Mouse (Mus musculus) embryonic facial prominence, embryonic 11.5 days (tissue): ENCODE measurements at regions not wholly inside any gene's neighbourhood (a gene's known extent, or its start where the extent isn't known, plus 50 kb on each side); places are given as distances from the start of the nearest gene placed in this dataset.
A peak's percentile ranks its signal among the peaks of the same experiment; 100 is the strongest.

Source experiments
- ATAC-seq: fragments of 200-750 bp; cut with Nextera tagmentation; replicated peaks from 2 replicates; pipeline ENCODE4 v1.8.0; 2017; ENCODE audit warnings: low read depth; ENCODE audit not compliant: insufficient number of reproducible peaks, low FRiP score, low TSS enrichment
- DNase-seq: peaks from one replicate; pipeline ENCODE4 v3.0.0-alpha.2; 2015; ENCODE audit warnings: low spot score
- H3K27ac ChIP-seq: fragments of 300-500 bp; sonication (generic); replicated peaks from 2 replicates; pipeline ENCODE4 v1.5.1; 2014; ENCODE audit warnings: mild to moderate bottlenecking, low read depth, low read length, control low read depth
- H3K27me3 ChIP-seq: fragments of 300-500 bp; sonication (generic); 2 replicates; pipeline ENCODE4 v1.6.1; 2014; ENCODE audit warnings: mild to moderate bottlenecking, low read length, moderate library complexity, mixed read lengths; ENCODE audit not compliant: control insufficient read depth, insufficient read depth
- H3K36me3 ChIP-seq: fragments of 300-500 bp; sonication (generic); replicated peaks from 2 replicates; pipeline ENCODE4 v1.6.1; 2014; ENCODE audit warnings: low read depth, mild to moderate bottlenecking, low read length, moderate library complexity, mixed read lengths; ENCODE audit not compliant: control insufficient read depth, insufficient read depth
- H3K4me1 ChIP-seq: fragments of 300-500 bp; sonication (generic); 2 replicates; pipeline ENCODE4 v1.6.1; 2014; ENCODE audit warnings: low read length, mixed read lengths; ENCODE audit not compliant: control insufficient read depth, insufficient read depth
- H3K4me2 ChIP-seq: fragments of 300-500 bp; sonication (generic); 2 replicates; pipeline ENCODE4 v1.6.1; 2014; ENCODE audit warnings: low read depth, mild to moderate bottlenecking, control low read depth, low read length, moderate library complexity
- H3K4me3 ChIP-seq: fragments of 300-500 bp; sonication (generic); 2 replicates; pipeline ENCODE4 v1.5.1; 2014; ENCODE audit warnings: low read depth, low read length, control low read depth
- H3K9ac ChIP-seq: fragments of 300-500 bp; sonication (generic); replicated peaks from 2 replicates; pipeline ENCODE4 v1.6.1; 2014; ENCODE audit warnings: mild to moderate bottlenecking, control low read depth, low read length
- H3K9me3 ChIP-seq: fragments of 300-500 bp; sonication (generic); replicated peaks from 2 replicates; pipeline ENCODE4 v1.6.1; 2016; ENCODE audit warnings: mild to moderate bottlenecking, low read length, inconsistent platforms, mixed read lengths; ENCODE audit not compliant: control insufficient read depth
- WGBS: fragments of 180-500 bp; shearing (Covaris S2); extraction: QIAGEN DNeasy Blood & Tissue Kit; methylation state at CpG from one replicate; pipeline ENCODE4 v1.1.7; 2014; 5-methylcytosine and 5-hydroxymethylcytosine counted together

DNA sequence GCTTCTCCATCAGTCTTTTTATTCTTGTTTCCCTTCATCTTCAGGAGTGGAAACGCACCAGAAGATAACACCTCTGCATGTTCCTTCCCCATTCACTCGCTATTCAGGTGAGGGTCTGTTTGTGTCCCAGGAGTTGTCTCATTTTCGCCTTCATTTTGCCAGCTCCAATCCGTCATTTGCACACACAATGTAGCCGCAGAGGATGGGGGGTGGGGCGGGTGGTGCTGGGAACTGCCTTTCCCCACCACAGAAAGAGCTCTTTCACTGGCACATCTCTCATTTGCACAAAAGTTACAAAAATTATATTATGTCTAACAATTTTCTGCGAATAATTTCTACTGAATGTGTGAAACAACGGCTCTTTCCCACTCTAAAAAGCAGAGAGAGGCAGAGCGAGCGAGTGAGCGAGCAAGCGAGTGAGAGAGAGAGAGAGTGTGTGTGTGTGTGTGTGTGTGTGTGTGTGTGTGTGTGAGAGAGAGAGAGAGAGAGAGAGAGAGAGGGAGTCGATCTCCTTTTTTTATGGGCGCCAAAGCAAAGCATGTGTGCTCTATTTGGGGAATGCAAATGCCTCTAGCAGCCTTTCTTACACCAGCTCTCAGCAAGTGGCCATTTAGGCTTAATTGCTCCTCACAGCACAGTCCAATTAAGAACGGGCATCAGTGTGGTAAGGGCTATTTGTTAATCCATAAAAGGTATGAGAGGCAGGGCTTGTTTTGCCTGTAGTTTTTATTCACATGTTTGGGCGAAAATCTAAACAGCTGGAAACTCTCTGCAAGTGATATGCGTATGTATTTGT, 225.2 kb upstream of the Kif2a start:
- DNase-seq (no peak), ATAC-seq (no peak; the same call in 1 of the 2 replicates)
- no peaks in the 10 kb centered on the region for H3K4me1 ChIP-seq
- no peak overlapping the region for H3K4me3 ChIP-seq
- no peaks in the 10 kb centered on the region for H3K9me3 ChIP-seq
- no peak overlapping the region for H3K27ac ChIP-seq
- H3K4me2 ChIP-seq = peak overlapping the region; percentile 39
- no peaks in the 10 kb centered on the region for H3K36me3 ChIP-seq
- 20% methylated on average over 17 of the region's 17 CpGs for WGBS
- no peaks in the 10 kb centered on the region; the same call in 1 of the 2 replicates for H3K27me3 ChIP-seq
- H3K9ac ChIP-seq = peak overlapping the region; percentile 18; the same call in 1 of the 2 replicates

DNA sequence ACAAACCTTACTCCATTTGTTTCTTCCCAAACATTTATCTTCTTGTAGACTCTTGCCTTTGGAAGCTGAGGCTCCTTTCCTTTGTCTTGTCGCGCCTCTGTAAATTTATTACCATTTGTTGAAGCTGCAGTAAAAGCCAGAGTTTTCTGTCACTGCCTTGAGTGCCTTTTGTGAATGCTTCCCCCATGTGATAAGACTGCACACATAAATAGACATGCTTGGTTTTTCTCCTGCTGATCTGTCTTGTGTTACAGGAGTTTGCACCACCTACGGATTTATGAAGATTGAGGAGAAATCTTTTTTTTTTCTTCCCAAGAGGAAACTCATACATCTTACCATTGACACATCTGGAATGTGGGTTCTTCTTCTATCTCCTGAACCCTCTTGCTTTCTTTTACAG, 222.2 kb upstream of the Kif2a start:
- no peaks in the 10 kb centered on the region for H3K36me3 ChIP-seq
- no peak for DNase-seq
- H3K9me3 ChIP-seq = no peaks in the 10 kb centered on the region
- H3K4me2 ChIP-seq = no peak overlapping the region
- no peaks in the 10 kb centered on the region; the same call in 1 of the 2 replicates for H3K27me3 ChIP-seq
- no peak for ATAC-seq
- no peak overlapping the region for H3K9ac ChIP-seq
- 82% methylated on average over 3 of the region's 3 CpGs for WGBS
- H3K27ac ChIP-seq = no peak overlapping the region
- no peak overlapping the region for H3K4me3 ChIP-seq
- H3K4me1 ChIP-seq = no peaks in the 10 kb centered on the region

DNA sequence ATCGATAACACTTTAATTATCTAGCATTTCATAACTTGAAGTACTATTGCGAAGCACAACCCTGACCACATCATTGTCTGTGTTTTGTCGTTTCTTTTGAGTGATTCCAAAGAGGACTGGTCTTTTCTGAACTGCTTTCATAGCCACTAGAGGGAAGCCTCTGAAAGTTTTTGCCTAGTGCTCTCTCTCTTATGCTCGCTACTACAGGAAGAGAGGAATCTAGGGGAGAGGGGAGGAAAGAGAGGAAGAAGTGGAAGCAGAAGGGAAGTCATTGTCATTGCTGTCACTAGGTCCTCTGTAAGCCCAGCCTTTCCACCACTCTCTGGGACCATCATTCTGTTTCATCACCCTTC, 217.1 kb upstream of the Kif2a start:
- H3K4me2 ChIP-seq = no peak overlapping the region
- H3K9ac ChIP-seq = no peak overlapping the region
- no peak overlapping the region for H3K4me3 ChIP-seq
- no peaks in the 10 kb centered on the region for H3K36me3 ChIP-seq
- H3K4me1 ChIP-seq = no peaks in the 10 kb centered on the region
- 62% methylated on average over 4 of the region's 4 CpGs for WGBS
- H3K27ac ChIP-seq = no peak overlapping the region
- H3K27me3 ChIP-seq = no peaks in the 10 kb centered on the region
- no peaks in the 10 kb centered on the region for H3K9me3 ChIP-seq
- peak; percentile 35 for DNase-seq
- ATAC-seq = no peak

DNA sequence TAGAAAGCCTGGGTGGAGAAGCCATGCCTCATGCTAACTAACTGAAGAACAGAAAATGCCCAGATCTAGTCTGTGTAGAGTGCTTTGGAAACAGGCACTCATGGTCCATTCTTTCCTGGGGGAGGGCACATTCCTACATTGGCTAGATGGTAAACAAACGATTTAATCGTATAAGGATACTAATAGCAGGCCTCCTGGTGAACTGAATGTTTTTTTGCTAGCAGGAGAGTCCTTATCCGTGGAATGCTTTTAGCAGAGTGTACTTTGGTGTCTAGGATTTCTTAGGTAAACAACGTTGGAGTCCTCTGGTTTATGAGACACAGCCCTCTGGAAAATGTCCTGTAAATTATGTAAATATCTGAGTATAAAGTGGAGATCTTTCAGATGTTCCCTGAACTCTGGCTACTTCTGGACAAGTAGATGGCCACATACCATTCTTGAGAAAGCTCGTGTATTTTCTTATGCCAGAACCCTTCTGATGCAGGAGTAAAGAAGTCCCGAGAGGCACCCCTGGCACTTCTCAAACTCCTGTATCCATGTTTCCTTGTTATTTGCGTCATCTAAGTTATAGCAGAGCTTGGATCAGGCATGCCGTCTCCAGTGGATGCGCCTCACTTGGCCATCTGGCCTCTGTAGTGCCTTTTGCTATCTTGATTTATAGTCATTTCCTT, 216.6 kb upstream of the Kif2a start:
- Histone ChIP-seq H3K9me3 (no peaks in the 10 kb centered on the region), H3K4me2 (no peak overlapping the region), H3K27ac (no peak overlapping the region), H3K36me3 (no peaks in the 10 kb centered on the region), H3K27me3 (no peaks in the 10 kb centered on the region), H3K4me3 (no peak overlapping the region), H3K4me1 (no peaks in the 10 kb centered on the region), H3K9ac (no peak overlapping the region)
- peak; percentile 26 for DNase-seq
- 65% methylated on average over 9 of the region's 9 CpGs for WGBS
- ATAC-seq = no peak

DNA sequence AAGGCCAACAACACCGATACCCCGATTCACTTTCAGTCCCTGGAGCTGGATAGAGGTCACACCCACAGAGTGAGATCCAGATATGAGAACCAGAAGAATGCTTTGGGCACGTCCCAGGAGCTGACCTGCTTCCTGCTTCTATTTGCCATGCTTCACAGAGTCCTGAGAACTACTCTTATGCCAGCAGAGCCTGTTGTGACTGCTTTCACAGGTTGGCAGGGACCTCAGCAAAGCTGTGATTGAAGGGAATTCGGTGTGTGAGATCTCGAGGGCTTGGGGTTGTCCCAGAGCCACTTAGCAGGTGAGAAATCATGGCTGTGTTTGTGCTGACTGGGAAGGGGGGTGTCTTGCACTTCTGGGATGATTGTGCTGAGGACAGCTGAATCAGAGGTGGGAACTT, 197.5 kb upstream of the Kif2a start:
- DNase-seq = no peak
- H3K9me3 ChIP-seq = no peaks in the 10 kb centered on the region
- no peak overlapping the region for H3K27ac ChIP-seq
- no peak overlapping the region for H3K4me3 ChIP-seq
- no peaks in the 10 kb centered on the region for H3K36me3 ChIP-seq
- no peak overlapping the region for H3K9ac ChIP-seq
- ATAC-seq = no peak
- H3K27me3 ChIP-seq = no peaks in the 10 kb centered on the region
- WGBS = 78% methylated on average over 5 of the region's 5 CpGs
- H3K4me1 ChIP-seq = no peaks in the 10 kb centered on the region
- H3K4me2 ChIP-seq = no peak overlapping the region

DNA sequence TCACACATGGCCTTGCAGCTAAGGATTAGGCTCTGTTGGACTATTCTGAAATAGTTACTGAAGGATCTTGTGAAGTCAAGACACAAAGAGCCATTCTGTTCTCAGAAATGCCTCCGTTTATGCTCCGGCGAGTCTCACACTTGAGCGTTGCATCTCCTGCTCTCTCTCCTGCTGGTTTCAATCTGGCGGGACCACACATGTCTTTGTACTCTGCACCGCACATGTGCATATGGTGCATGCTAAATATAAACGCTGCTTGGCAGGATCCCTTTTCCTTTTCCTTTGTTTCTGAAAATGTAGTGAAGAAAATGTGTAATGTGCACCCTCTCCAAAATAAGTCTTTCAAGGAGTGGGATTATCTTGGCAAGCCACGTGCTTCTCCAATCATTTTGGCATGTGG, 196.4 kb upstream of the Kif2a start:
- no peak overlapping the region for H3K27ac ChIP-seq
- H3K9ac ChIP-seq = no peak overlapping the region
- H3K9me3 ChIP-seq = no peaks in the 10 kb centered on the region
- H3K27me3 ChIP-seq = no peaks in the 10 kb centered on the region
- no peak for ATAC-seq
- no peaks in the 10 kb centered on the region for H3K36me3 ChIP-seq
- DNase-seq = peak; percentile 3
- H3K4me2 ChIP-seq = no peak overlapping the region
- H3K4me3 ChIP-seq = no peak overlapping the region
- 68% methylated on average over 8 of the region's 8 CpGs for whole genome bisulfite sequencing
- H3K4me1 ChIP-seq = no peaks in the 10 kb centered on the region

DNA sequence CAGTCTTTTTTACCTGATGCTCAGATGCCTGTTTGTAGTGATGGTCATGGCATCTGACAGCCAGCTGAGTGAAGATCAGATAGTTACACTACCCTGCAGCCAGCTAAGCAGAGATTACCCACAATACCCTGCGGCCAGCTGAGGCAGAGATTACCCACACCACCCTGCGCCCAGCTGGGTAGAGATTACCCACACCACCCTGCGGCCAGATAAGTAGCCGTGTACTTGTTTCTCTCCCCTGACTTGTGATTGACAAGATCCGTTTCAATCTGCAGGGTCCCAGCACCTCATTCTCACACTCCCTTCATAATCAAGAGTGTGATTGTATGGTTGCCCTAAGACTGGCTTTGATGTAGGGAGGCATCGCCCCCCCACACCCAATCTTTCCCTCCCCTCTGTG, 195.9 kb upstream of the Kif2a start:
- H3K9ac ChIP-seq = no peak overlapping the region
- no peaks in the 10 kb centered on the region for H3K36me3 ChIP-seq
- no peaks in the 10 kb centered on the region for H3K9me3 ChIP-seq
- no peaks in the 10 kb centered on the region for H3K27me3 ChIP-seq
- H3K4me2 ChIP-seq = no peak overlapping the region
- ATAC-seq (no peak), DNase-seq (no peak)
- H3K4me3 ChIP-seq = no peak overlapping the region
- no peaks in the 10 kb centered on the region for H3K4me1 ChIP-seq
- no peak overlapping the region for H3K27ac ChIP-seq
- 80% methylated on average over 6 of the region's 6 CpGs for WGBS

GRCm38 (mm10) chr13:107213281-107213680, 191.4 kb upstream of the Kif2a start:
- DNase-seq (no peak), ATAC-seq (no peak)
- no peak overlapping the region for H3K4me2 ChIP-seq
- no peak overlapping the region for H3K27ac ChIP-seq
- no peaks in the 10 kb centered on the region for H3K27me3 ChIP-seq
- no peak overlapping the region for H3K4me3 ChIP-seq
- WGBS = 42% methylated on average over 2 of the region's 2 CpGs
- H3K4me1 ChIP-seq = no peaks in the 10 kb centered on the region
- H3K9me3 ChIP-seq = no peaks in the 10 kb centered on the region
- H3K36me3 ChIP-seq = no peaks in the 10 kb centered on the region
- H3K9ac ChIP-seq = no peak overlapping the region
